Mouse (Mus musculus) right cerebral cortex, postnatal 14 days (tissue): ENCODE results near the gene Nudt19.
"Not testable (repeated sequence)": the region's sequence is repeated elsewhere in the genome, so short reads cannot be mapped to it uniquely, and the experiment has no call there.

Source experiments
- DNase-seq: peaks from one replicate; pipeline ENCODE4 v3.0.0; 2022

Gene Nudt19

GRCm38 (mm10) chr7:35556205-35556603 is at the start of gene Nudt19:
Nudt19 (minus strand) TSS chr7:35556304.
- no peak for DNase-seq

GRCm38 (mm10) chr7:35602766-35603165 is 46.7 kb upstream of the Nudt19 start:
- DNase-seq = no peak

GRCm38 (mm10) chr7:35601106-35601505 is 45.0 kb upstream of the Nudt19 start:
- DNase-seq = no peak

- DNase-seq = no peak
Observed at GRCm38 (mm10) chr7:35600031-35600430, 43.9 kb upstream of the Nudt19 start.

- no peak for DNase-seq
Observed at GRCm38 (mm10) chr7:35599492-35599891, 43.4 kb upstream of the Nudt19 start.

- no peak for DNase-seq
Observed at GRCm38 (mm10) chr7:35594311-35594710, 38.2 kb upstream of the Nudt19 start.

GRCm38 (mm10) chr7:35590731-35591191 is 34.7 kb upstream of the Nudt19 start:
- no peak for DNase-seq

GRCm38 (mm10) chr7:35589485-35589884 is 33.4 kb upstream of the Nudt19 start:
- no peak for DNase-seq

- no peak for DNase-seq
Observed at GRCm38 (mm10) chr7:35588680-35589428, 32.8 kb upstream of the Nudt19 start.

- DNase-seq = no peak
Observed at GRCm38 (mm10) chr7:35587728-35588127, 31.6 kb upstream of the Nudt19 start.

- DNase-seq = no peak
Observed at GRCm38 (mm10) chr7:35586906-35587445, 30.9 kb upstream of the Nudt19 start.

- DNase-seq = peak; percentile 91
Observed at GRCm38 (mm10) chr7:35586055-35586905, 30.2 kb upstream of the Nudt19 start, which contains the start of gene Ankrd27. Ankrd27 (plus strand) TSS chr7:35586244.

- no peak for DNase-seq
Observed at GRCm38 (mm10) chr7:35585191-35586054, 29.3 kb upstream of the Nudt19 start, which contains the start of gene Rgs9bp. Rgs9bp (minus strand) TSS chr7:35585582.

- no peak for DNase-seq
Observed at GRCm38 (mm10) chr7:35584786-35585190, 28.7 kb upstream of the Nudt19 start.

GRCm38 (mm10) chr7:35584068-35584785 is 28.1 kb upstream of the Nudt19 start:
- no peak for DNase-seq

GRCm38 (mm10) chr7:35583476-35584025 is 27.4 kb upstream of the Nudt19 start:
- DNase-seq = no peak

- DNase-seq = no peak
Observed at GRCm38 (mm10) chr7:35582719-35583118, 26.6 kb upstream of the Nudt19 start.

- DNase-seq = no peak
Observed at GRCm38 (mm10) chr7:35579849-35580248, 23.7 kb upstream of the Nudt19 start.

- DNase-seq = not testable (repeated sequence)
Observed at GRCm38 (mm10) chr7:35570883-35571282, 14.8 kb upstream of the Nudt19 start.

- not testable (repeated sequence) for DNase-seq
Observed at GRCm38 (mm10) chr7:35569724-35570123, 13.6 kb upstream of the Nudt19 start.

- DNase-seq = not testable (repeated sequence)
Observed at GRCm38 (mm10) chr7:35565965-35566364, 9.9 kb upstream of the Nudt19 start.
